Mouse (Mus musculus): ENCODE measurements around the gene Cacnb3. TPM values are rescaled to one million over a fixed set of nuclear protein-coding genes. Genes with fewer than 3 reads are reported as not detected.

Cacnb3 gene
- polyA plus RNA-seq, 1 experiment = 20.2 TPM

GRCm38 (mm10) chr15:98683177-98683576, 52.5 kb downstream of the Cacnb3 start:
- no peak for TF ChIP-seq POLR2A (IDR thresholded peaks at IDR 0.05; ENCODE audit: low read depth, low read length)
- TF ChIP-seq CTCF (conservative IDR thresholded peaks at IDR 0.05; ENCODE audit: insufficient read depth, insufficient read length, low read depth, low read length) = no peak
- Histone ChIP-seq H3K36me3 (ENCODE audit: control insufficient read depth, insufficient read depth, low read length) (no peaks in the 10 kb centered on the region), H3K4me1 (ENCODE audit: control insufficient read depth, insufficient read depth, low read length) (no peaks in the 10 kb centered on the region), H3K27ac (ENCODE audit: insufficient read depth, low read depth, low read length) (no peak overlapping the region), H3K27me3 (replicated peaks; ENCODE audit: control insufficient read depth, insufficient read depth, low read length) (no peaks in the 10 kb centered on the region), H3K4me3 (ENCODE audit: insufficient read depth, low read depth, low read length) (no peak overlapping the region)
- WGBS = 52% methylated on average over 10 of the region's 10 CpGs
- DNase-seq = no peak

GRCm38 (mm10) chr15:98683746-98684145, 53.1 kb downstream of the Cacnb3 start:
- H3K4me1 ChIP-seq (ENCODE audit: control insufficient read depth, insufficient read depth, low read length) = no peaks in the 10 kb centered on the region
- no peaks in the 10 kb centered on the region for H3K27me3 ChIP-seq (replicated peaks; ENCODE audit: control insufficient read depth, insufficient read depth, low read length)
- no peak overlapping the region for H3K4me3 ChIP-seq (ENCODE audit: insufficient read depth, low read depth, low read length)
- 95% methylated on average over 1 of the region's 1 CpGs for WGBS
- DNase-seq = no peak
- H3K36me3 ChIP-seq (ENCODE audit: control insufficient read depth, insufficient read depth, low read length) = no peaks in the 10 kb centered on the region
- TF ChIP-seq CTCF (conservative IDR thresholded peaks at IDR 0.05; ENCODE audit: insufficient read depth, insufficient read length, low read depth, low read length) = no peak
- TF ChIP-seq POLR2A (IDR thresholded peaks at IDR 0.05; ENCODE audit: low read depth, low read length) = no peak
- H3K27ac ChIP-seq (ENCODE audit: insufficient read depth, low read depth, low read length) = no peak overlapping the region

GRCm38 (mm10) chr15:98685926-98686325, 55.3 kb downstream of the Cacnb3 start:
- TF ChIP-seq POLR2A (IDR thresholded peaks at IDR 0.05; ENCODE audit: low read depth, low read length) (no peak), CTCF (conservative IDR thresholded peaks at IDR 0.05; ENCODE audit: insufficient read depth, insufficient read length, low read depth, low read length) (peak; percentile 30; the same call in 1 of the 2 replicates)
- Histone ChIP-seq H3K36me3 (ENCODE audit: control insufficient read depth, insufficient read depth, low read length) (no peaks in the 10 kb centered on the region), H3K27ac (ENCODE audit: insufficient read depth, low read depth, low read length) (no peak overlapping the region), H3K27me3 (replicated peaks; ENCODE audit: control insufficient read depth, insufficient read depth, low read length) (no peaks in the 10 kb centered on the region), H3K4me1 (ENCODE audit: control insufficient read depth, insufficient read depth, low read length) (no peaks in the 10 kb centered on the region), H3K4me3 (ENCODE audit: insufficient read depth, low read depth, low read length) (no peak overlapping the region)
- WGBS = 73% methylated on average over 3 of the region's 3 CpGs
- no peak for DNase-seq

- Histone ChIP-seq H3K36me3 (ENCODE audit: control insufficient read depth, insufficient read depth, low read length) (no peaks in the 10 kb centered on the region), H3K27ac (ENCODE audit: insufficient read depth, low read depth, low read length) (no peak overlapping the region), H3K27me3 (replicated peaks; ENCODE audit: control insufficient read depth, insufficient read depth, low read length) (no peaks in the 10 kb centered on the region), H3K4me1 (ENCODE audit: control insufficient read depth, insufficient read depth, low read length) (no peaks in the 10 kb centered on the region; the same call in 1 of the 2 replicates), H3K4me3 (ENCODE audit: insufficient read depth, low read depth, low read length) (no peak overlapping the region)
- TF ChIP-seq CTCF (conservative IDR thresholded peaks at IDR 0.05; ENCODE audit: insufficient read depth, insufficient read length, low read depth, low read length) (no peak), POLR2A (IDR thresholded peaks at IDR 0.05; ENCODE audit: low read depth, low read length) (no peak)
- 93% methylated on average over 2 of the region's 2 CpGs for WGBS
- no peak for DNase-seq
Measured at GRCm38 (mm10) chr15:98689682-98690081, 59.0 kb downstream of the Cacnb3 start.

- H3K4me3 ChIP-seq (ENCODE audit: insufficient read depth, low read depth, low read length) = no peak overlapping the region
- no peaks in the 10 kb centered on the region for H3K27me3 ChIP-seq (replicated peaks; ENCODE audit: control insufficient read depth, insufficient read depth, low read length)
- no peaks in the 10 kb centered on the region for H3K36me3 ChIP-seq (ENCODE audit: control insufficient read depth, insufficient read depth, low read length)
- 72% methylated on average over 7 of the region's 7 CpGs for WGBS
- peak overlapping the region; percentile 34 for H3K27ac ChIP-seq (ENCODE audit: insufficient read depth, low read depth, low read length)
- DNase-seq = peak; percentile 60
- TF ChIP-seq CTCF (conservative IDR thresholded peaks at IDR 0.05; ENCODE audit: insufficient read depth, insufficient read length, low read depth, low read length) (no peak), POLR2A (IDR thresholded peaks at IDR 0.05; ENCODE audit: low read depth, low read length) (no peak)
- H3K4me1 ChIP-seq (ENCODE audit: control insufficient read depth, insufficient read depth, low read length) = peaks cover 9% of the 10 kb centered on the region; the same call in 1 of the 2 replicates
Measured at GRCm38 (mm10) chr15:98691486-98692147, 61.0 kb downstream of the Cacnb3 start.

GRCm38 (mm10) chr15:98692171-98692715, 61.6 kb downstream of the Cacnb3 start:
- Histone ChIP-seq H3K4me3 (ENCODE audit: insufficient read depth, low read depth, low read length) (no peak overlapping the region), H3K4me1 (ENCODE audit: control insufficient read depth, insufficient read depth, low read length) (peaks cover 9% of the 10 kb centered on the region; the same call in 1 of the 2 replicates), H3K36me3 (ENCODE audit: control insufficient read depth, insufficient read depth, low read length) (no peaks in the 10 kb centered on the region), H3K27ac (ENCODE audit: insufficient read depth, low read depth, low read length) (peak overlapping the region; percentile 39), H3K27me3 (replicated peaks; ENCODE audit: control insufficient read depth, insufficient read depth, low read length) (no peaks in the 10 kb centered on the region)
- peak; percentile 87 for DNase-seq
- TF ChIP-seq CTCF (conservative IDR thresholded peaks at IDR 0.05; ENCODE audit: insufficient read depth, insufficient read length, low read depth, low read length) = no peak
- TF ChIP-seq POLR2A (IDR thresholded peaks at IDR 0.05; ENCODE audit: low read depth, low read length) = no peak
- 24% methylated on average over 11 of the region's 11 CpGs for WGBS

Other genes starting within 250 kb of the Cacnb3 start
- gene Olfr283, start 249.9 kb upstream of the Cacnb3 start, polyA plus RNA-seq (2012; rRNA removed) = not detected in 2 replicates
- gene Olfr282, start 199.6 kb upstream of the Cacnb3 start, polyA plus RNA-seq (2012; rRNA removed) = not detected in 2 replicates
- gene Olfr281, start 178.3 kb upstream of the Cacnb3 start, polyA plus RNA-seq (2012; rRNA removed) = not detected in 2 replicates
- not detected in 2 replicates for gene OR5BS1P, start 160.9 kb upstream of the Cacnb3 start, polyA plus RNA-seq (2012; rRNA removed)
- not detected in 2 replicates for gene Lalba, start 148.1 kb upstream of the Cacnb3 start, polyA plus RNA-seq (2012; rRNA removed)
- gene Olfr279, start 138.4 kb upstream of the Cacnb3 start, polyA plus RNA-seq (2012; rRNA removed) = not detected in 2 replicates
- gene Kansl2, start 96.6 kb upstream of the Cacnb3 start, polyA plus RNA-seq (2012; rRNA removed) = 32.0 and 33.1 TPM in 2 replicates
- gene Ccnt1, start 59.9 kb upstream of the Cacnb3 start, polyA plus RNA-seq (2012; rRNA removed) = 10.0 and 11.0 TPM in 2 replicates
- gene 4930415O20Rik, start 59.8 kb upstream of the Cacnb3 start, polyA plus RNA-seq (2012; rRNA removed) = 1.0 and 1.1 TPM in 2 replicates
- gene Adcy6, start 20.8 kb upstream of the Cacnb3 start, polyA plus RNA-seq (2012; rRNA removed) = 98.7 and 104 TPM in 2 replicates
- 23.8 and 24.4 TPM in 2 replicates for gene Ddx23, start 32.1 kb downstream of the Cacnb3 start, polyA plus RNA-seq (2012; rRNA removed)
- gene Rnd1, start 46.6 kb downstream of the Cacnb3 start, polyA plus RNA-seq (2012; rRNA removed) = 2.2 and 2.8 TPM in 2 replicates
- 0.42 and 0.60 TPM in 2 replicates for gene Ccdc65, start 77.4 kb downstream of the Cacnb3 start, polyA plus RNA-seq (2012; rRNA removed)
- 9.3 and 10.1 TPM in 2 replicates for gene Fkbp11, start 97.4 kb downstream of the Cacnb3 start, polyA plus RNA-seq (2012; rRNA removed)
- 114 and 143 TPM in 2 replicates for gene Arf3, start 132.4 kb downstream of the Cacnb3 start, polyA plus RNA-seq (2012; rRNA removed)
- 0.22 and 0.25 TPM in 2 replicates for gene Wnt10b, start 147.3 kb downstream of the Cacnb3 start, polyA plus RNA-seq (2012; rRNA removed)
- gene Wnt1, start 159.0 kb downstream of the Cacnb3 start, polyA plus RNA-seq (2012; rRNA removed) = 0.04 TPM in 1 of 2 replicates, not detected in the other
- gene Ddn, start 178.7 kb downstream of the Cacnb3 start, polyA plus RNA-seq (2012; rRNA removed) = 12.1 and 12.3 TPM in 2 replicates
- gene Prkag1, start 200.7 kb downstream of the Cacnb3 start, polyA plus RNA-seq (2012; rRNA removed) = 68.9 and 72.7 TPM in 2 replicates
- gene Kmt2d, start 240.4 kb downstream of the Cacnb3 start, polyA plus RNA-seq (2012; rRNA removed) = 18.8 and 20.8 TPM in 2 replicates